Mouse (Mus musculus) embryo, embryonic 11 days (tissue): ENCODE results near the gene Dach1.

Source experiments
- DNase-seq: peaks from one replicate; pipeline ENCODE4 v3.0.0-alpha.2; 2015

Dach1 gene

DNA sequence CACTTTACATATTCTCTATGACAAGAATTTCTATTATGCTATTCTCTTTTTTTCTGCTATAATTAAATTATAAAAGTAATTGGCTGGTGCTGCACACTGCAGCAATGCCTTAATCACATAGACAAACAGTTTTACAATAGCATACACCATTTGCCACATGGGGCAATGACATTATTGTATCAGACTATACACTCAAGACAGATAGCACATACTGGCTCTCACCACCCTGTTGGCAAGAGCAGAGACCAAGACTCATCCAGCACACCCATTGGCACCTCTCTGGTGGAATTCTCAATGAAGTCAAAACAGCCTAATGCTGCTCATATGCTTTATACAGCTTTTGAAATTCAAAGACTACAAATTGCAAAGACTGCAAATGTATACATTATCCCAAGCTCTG, 63.4 kb downstream of the Dach1 start:
- DNase-seq: no peak

DNA sequence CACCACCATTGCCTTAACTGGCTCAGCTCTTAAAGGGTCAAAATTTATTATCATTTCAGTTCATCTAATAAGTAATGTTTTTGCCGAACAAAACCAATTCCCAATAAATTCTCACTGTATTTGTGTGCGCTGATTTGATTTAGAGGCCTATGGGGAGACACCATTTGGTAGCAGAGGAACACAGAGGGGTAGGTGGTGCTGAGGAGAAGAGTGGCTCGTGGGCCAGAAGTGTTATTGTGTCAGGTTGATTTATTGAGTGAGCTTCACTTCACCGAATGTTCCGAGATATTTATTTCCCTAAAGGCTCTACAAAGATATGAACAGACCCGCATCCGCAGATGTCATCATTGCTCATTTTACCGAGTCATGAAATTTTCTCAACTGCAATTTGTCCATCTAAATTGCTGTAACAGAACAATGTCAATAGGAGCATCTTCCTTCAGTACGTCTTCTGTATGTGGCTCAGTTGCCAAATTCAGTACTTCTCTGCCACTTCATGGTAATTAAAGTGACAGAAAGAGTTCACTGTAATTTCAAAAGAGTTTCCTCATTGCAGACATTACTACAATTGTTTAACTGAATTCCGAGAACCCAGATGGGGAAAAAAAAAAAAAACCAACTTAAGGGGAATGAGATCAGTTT, 65.1 kb downstream of the Dach1 start:
- no peak for DNase-seq

DNA sequence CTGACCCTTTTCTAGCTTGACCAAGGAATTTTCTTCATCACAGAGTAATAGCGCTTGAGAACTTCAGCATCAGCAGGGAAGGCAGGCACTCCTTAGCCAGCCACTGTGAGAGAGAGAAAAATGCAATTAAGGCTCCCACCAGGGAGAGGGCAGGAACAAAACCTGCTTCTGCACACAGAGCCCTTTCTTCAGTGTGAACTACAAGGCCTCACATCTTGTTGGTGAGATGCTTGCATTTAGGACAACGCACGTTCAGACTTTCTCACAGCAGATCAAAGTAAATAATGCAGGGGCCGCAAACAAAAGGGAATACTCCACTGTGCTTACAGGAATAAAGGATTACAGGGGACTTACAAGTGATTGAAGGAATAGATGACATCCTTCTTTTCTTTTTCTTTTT, 74.3 kb downstream of the Dach1 start:
- peak; percentile 38 for DNase-seq

DNA sequence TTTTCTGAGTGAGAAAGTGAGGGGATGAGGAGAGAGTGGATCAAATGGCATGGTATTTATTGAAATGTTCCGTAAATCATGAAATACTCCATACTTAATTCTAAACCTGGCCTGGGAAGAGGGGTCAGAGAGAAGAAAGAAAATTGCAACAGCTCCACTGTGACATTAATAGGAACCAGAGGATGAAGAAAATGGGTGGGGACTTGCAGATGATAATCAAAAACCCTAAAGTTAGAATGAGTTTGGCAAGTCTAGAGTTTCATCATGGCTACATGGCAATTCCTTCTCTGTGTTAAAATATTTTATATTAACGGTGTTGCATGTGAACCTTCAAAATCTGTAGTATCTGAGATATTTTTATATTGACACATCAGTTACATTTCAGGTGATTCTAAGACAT, 80.3 kb downstream of the Dach1 start:
- no peak for DNase-seq

DNA sequence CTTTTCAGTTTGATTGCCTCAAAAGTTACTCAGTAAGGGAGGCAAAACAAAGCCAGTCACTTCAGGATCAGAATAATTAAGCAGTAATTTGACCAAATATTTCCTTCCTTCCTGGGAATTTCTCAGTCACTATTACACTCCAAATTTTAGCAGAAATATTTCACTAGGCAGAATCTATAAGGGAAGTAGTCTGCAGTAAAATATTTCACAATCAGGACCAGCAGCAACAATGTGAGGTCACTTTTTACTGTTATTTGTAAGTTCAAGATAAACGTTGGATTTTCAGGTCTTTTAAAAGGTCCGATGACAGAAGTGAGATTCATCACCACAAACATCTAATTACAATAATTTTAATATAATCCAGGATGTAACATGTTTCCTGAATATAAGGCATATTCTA, 82.2 kb downstream of the Dach1 start:
- no peak for DNase-seq

DNA sequence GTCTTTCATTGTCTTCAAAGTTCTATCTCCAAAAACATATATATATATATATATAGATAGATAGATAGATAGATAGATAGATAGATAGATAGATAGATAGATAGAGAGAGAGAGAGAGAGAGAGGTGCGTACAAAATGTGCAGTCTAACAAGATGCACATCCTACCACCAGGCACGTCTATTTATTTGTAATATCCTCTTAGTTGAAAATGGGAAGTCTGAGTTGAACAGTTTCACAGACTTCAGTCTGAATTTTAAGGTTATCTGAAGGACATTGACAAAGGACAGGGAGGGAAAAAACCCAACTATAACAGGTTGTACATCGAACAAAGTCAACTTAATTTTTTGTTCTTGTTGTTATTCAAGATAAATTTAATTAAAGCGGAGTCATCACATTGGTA, 82.8 kb downstream of the Dach1 start:
- DNase-seq: no peak

DNA sequence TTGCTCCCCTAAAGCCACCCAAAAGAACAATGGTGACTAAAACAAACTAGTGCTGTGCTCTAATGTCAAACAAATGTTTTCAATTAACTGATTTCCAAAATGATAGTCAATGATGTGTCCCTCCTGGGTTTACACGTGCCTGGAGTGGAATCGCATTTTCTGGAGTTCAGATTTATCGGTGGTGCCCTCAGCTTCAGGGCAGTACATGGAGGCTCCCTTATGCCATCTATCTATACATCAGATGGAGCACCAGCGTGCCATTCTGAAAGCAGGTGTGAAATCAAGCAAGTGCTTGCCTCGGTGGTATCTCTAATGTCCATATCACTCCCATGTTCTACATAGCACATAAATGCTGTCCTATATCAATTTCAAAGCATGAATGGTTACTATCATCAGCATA, 84.4 kb downstream of the Dach1 start:
- DNase-seq: no peak

DNA sequence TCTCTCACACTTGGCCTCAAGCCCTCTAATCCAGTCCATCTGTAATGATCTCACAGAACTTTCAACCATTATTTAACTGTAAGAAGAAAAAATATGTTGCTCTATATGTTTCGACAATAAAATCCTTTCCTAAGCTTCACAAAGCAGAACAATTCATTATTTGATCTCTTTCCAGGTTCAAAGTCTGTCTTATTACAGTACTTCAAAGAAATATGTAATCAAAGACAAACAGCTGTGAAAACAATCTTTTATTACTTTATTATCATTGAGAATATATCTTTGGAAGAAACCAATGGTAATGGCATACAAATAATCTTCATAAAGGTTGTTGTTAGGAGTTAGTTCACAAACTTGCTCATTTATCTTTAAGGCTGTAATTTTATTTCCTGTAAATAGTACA, 84.8 kb downstream of the Dach1 start:
- no peak for DNase-seq

DNA sequence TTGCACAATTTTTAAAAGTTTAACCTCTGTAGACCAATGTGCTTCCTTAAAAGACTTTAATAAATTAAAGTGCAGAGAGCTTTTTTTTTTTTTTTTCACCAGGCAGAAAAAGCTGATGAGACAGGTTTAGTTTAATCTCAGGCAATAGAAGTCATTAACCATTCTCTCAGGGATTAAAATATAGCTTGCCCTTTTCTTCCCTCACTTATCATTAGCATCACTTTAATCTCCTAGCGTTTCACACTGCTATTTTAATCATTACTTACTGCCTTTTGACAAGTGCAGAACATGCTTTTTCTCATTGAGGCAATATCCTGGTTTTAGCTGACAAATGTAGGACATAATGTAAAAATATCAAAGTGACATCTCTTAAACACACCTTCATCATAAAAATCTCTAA, 86.1 kb downstream of the Dach1 start:
- no peak for DNase-seq

DNA sequence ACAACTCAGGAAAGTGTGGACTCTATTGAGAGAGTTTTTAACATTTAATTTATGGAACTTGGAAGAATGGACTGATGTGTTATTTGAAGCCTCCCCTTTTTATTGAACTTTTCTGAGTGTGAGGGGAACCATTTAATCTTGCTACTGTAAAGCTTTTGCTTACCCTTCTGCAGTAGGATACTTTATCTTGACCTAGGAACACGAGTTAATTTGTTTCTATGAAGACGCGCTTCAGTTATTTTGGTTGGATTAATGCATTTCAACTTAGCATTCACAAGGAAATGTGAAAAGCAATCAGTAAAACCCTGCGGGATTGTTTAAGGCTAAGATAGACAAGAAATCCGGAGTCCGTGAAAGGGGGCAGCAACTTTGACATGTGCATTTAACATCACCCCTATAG, 89.6 kb downstream of the Dach1 start:
- no peak for DNase-seq

DNA sequence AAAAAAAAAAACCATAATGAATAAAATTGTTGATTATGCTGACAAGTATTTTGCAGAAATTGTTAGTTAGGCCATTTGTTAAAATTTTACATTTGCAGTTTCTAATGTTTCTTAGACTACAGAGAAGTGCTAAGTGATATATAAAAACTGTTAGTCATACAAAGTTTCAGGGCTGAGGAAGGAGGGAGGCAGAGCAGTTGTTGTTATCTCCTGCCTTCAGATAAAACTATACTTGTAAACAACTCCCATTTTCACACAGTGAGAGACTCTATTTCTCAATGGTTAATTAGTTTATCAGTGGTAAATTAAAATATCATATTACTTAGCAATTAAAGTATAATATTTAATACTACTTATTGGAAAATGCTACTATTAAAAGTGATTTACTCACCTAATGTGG, 91.6 kb downstream of the Dach1 start:
- no peak for DNase-seq

DNA sequence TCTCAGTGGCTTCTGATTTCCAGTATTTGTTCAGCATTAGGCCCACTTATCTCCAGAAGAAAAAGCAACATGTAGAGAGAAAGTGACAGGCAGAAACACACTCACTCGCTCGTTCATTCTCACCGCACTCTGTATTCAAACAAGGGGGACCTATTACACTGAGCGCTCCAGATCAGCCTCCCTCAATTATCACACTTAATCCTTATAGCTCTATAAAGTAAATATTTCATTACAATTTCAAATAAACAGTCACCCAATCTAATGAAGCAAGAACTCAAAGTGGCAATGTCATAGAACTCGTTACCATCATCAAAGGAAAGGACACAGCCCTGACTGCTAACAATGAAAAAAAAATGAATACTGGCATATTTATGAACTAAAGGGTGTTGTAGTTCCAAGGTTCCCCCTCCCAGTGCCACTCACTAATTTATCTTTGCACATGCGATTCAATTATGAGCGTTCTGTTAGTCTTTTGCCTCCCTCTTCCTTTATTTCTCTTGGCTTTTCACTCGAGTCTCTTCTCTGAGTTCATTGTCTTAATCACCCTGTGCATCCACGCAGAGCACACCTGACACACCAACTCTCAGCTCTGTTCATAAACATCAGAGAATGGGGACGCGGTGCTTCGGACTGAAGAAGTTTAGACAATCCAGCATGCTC, 96.0 kb downstream of the Dach1 start:
- no peak for DNase-seq

DNA sequence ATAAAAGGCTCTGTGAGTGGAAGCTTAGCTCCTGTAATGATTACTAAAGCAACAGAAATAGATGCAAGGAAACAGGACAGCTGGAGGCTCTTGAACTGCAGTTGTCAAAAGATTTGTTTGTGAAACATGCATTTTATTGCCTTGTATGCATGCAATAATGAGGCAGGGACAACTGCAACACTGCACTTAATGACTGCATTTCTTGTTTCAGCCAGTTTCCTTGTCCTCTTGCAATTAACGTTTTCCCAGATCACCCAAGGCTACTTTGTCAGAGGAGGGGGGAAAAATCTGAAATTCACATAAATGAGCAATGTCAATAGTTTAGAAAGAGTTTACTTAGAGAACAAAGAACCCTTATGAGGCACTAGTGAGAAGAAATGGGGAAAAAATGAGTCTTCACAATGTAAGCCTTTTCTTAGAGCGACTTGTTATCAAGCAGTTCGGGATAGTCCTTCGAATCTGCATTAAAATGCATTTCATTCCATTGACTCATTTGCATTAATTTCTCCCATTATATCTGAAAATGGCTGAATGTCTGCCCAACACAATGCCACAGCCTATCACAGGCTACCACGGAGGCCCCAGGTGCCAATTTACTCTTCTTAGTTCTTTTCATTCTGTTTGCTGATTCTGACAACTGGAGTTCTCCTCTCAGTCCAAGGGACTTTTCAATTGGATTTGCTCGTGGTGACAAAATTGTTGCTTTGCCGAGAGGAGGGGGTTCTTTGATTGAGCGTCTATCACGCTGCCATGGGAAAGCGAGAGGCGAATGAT, 96.7 kb downstream of the Dach1 start:
- DNase-seq: peak; percentile 55

DNA sequence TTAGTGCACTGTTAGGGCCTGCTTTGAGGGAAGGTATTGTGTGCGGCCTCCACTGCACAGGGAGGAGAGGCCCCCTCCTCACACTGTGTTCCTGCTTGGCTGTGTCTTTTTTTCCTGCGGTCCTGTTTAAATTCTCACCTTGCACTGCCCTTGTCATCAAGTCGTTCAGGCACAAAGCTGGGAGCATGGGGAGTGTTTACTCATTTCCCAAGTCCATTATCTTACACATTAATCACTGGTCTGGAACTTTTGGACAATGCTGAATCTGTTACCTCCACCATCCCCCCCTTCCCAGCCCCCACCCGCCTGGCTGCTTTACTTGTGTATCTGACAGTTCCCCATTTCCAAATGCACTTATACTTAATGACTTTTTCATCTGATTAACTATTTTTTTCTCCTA, 97.7 kb downstream of the Dach1 start:
- peak; percentile 46 for DNase-seq

DNA sequence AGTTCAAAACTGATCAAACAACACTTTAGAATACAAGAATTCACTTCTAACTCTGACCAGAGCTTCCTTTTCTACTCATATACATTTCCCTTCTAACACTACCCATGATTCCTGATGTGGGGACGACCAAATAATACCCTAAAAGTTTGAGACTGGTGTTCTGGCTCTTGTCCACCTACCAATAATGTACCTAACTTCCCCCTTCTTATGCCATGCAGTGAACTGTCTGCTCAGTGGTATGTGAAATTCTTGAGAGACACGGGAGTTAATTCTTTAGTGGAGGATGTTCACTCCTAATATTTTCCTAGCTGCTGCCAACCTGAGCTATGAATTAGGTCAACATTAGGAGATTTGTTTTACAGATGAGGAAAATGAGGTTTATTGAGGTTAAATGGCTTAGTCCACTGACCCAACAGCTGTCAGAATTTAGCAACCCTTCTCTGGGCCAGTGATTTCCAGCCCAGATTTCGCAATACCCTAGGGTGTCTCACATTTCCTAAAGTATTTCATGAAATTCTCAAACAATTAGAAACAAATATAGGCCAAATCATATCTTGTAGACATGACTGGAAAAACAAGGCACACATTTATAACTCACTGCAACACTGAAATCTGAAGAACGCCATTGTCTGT, 102.2 kb downstream of the Dach1 start:
- DNase-seq: no peak

DNA sequence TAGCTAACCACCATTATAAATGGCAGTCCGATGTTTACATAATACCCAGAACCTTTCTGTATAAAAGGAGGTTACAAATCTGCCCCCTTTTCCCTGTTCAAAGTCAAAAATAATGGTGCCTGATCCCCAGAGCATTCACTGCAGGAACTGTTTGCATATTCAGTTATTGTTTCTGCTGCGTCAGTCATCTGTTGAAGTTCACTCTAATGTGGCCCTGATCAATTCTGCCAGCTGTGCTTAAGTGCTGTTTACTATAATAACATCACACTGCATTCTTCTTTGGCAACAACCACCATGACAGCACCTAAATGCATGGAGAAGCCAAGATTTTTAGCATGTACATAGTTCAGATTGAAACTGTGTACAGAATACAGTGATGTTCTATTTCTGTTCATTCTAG, 105.4 kb downstream of the Dach1 start:
- peak; percentile 33 for DNase-seq

DNA sequence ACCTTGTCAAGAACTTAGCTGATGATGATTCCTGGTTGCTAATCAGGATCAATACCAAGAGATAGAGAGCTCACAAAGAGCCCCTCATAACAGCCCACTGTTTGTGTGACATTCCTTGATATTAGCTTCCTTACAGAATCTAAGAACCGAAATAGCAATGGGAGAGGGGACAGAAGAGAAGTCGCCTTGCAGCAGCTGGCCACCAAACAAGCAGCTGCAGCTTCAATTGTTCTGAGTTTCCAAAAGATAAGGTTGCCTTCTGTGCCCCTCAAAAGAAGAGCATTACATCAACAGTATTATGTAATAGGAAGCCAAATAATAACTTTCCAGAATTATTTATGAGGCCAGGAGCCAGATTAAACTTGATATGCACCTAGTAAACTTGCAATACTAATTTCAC, 120.2 kb downstream of the Dach1 start:
- DNase-seq: peak; percentile 24

DNA sequence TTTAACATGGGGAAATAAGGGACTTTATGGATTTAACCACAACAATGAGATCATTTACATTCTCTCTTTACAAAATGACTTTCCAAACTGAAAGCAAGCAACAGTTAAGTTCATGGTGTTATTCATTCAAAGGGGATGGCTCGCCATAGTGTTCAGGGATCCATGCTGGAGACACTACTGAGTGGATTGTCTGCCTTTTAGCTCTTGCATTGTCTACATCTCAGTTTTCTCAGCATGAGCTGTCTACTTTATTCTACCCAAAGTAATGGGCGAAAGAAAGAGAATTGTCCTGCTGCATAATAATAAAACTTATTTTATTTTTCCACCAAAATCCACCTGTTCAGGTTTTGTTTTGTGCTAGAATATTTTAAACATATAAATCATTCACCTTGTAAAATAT, 121.2 kb downstream of the Dach1 start:
- peak; percentile 37 for DNase-seq

DNA sequence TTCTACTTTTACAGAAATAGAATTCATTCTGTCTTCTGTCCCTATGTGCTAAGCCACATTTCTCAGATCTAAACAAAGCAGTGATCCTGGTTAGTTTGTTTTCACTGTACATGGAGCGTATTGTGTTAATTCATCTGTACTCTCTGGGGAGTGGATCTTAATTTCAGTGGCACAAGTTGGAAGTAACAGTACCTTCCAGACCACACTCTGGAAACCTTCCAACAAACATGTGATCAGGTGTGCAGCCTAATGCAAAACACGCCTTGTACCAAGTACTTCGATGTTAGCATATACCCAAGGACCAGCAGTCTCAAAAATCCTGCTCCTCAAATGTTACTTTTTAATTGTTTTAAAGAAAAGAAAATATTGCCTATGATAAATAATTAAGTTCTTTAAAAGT, 121.9 kb downstream of the Dach1 start:
- no peak for DNase-seq

DNA sequence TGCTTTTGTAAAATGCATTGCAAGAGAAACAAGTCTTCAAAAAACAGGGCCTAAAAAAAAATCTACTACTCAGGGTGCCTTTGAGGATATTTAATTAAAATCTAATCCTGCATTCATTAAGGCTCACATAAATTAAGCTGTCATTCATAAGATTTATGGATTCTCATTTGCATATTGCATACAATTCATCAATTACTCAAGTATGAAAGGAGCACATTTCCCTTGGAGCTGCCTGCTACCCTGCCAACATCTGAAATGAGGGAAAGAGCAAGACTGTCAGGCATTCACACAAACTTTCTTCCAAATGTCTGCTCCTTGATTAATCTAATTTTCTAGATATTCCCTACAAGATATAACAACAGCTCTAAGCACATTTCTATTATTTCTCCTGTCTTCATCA, 122.6 kb downstream of the Dach1 start:
- DNase-seq: no peak

DNA sequence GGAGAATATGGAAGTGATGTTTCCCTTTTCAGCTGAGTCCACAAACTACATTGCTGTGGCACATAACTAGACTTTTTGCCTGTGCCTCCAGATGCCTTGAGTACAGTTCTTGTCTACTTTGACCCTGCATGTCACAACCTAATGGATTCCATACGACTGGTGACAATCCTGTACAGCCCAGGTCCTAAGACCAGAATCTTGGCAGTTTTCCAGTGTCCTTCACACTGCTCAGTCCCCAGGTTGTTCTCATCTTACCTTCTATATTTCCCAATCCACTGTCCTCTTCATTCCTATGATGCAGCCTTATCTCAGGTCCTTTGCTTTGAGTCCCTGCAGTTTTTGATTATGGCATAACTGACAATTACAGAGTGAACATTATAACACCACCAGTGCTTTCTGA, 131.0 kb downstream of the Dach1 start:
- peak; percentile 63 for DNase-seq

DNA sequence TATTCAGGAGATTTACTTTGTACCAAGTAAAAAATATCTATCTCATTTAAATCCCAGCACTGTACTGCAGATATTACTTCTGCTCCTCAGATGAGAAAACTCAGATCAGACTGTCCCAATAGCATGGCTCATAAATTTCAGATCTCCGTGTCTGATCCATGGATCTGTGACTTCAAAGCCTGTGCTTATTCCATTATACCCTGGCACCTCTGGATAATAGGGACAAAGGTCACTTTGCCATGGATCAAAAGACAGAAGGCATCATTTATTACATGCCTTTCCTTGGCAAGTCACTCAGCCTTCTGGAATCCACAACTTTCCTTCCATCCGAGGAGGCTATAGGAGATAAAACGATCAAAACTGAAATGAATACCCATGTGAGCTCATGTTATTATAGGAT, 132.4 kb downstream of the Dach1 start:
- DNase-seq: no peak

DNA sequence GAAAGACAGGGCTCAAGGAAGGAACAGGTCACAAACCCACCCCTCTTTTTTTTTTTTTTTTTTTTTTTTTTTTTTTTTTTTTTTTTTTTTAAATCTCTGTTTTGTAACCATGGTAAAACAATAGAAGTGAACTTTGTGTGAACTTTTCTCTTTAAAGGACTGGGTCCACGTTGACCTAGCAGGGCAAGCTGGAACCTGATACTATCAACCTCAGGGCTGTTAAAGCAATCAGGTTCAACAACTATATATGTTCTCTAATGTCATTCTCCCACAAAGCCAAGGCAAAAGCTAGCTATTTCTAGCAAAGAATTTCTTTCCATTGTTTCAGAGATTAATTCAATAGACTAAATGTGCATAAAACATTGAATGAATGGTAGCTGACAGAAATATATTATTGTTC, 134.3 kb downstream of the Dach1 start:
- peak; percentile 73 for DNase-seq

DNA sequence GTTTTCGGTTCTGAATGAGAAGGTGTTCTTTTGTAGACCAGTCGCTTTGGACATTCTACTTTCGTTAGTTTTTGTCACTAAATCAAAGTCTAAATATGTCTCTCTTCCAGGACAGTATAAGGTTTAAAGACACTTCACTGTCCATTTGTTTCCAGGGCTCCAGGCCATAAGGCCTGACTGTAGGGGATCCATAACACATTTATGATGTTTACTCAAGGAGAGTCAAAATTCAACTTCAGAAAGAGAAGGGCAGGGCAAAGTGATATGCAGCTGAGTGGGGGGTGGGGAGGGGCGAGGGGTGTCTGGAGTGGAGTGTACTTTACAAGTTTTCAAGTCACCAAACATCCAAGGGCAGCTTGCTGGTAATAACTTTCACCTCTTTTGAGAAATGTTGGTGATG, 146.0 kb downstream of the Dach1 start:
- DNase-seq: no peak
